Comparison of ENCODE assay signal across 14 mouse cellular contexts in genomic region chr19:44332326-44332725, GRCm38 (mm10). TPM values are rescaled to one million over a fixed set of nuclear protein-coding genes. Genes with fewer than 3 reads are reported as not detected.
DNase-seq lines count a peak whose midpoint lies in the region.
"Had no signal": no experiment of that assay in that cellular context is flagged by ENCODE, and none has a peak within 500 bp of the region (broad histone marks: within the 10 kb centered on the region; RNA-seq: fewer than 3 reads in every experiment).

No protein-coding gene starts in this region.

- peak; percentile 61 for DNase-seq in heart, embryonic 10.5 days (ENCODE audit: low spot score)
- no peak for DNase-seq in heart, postnatal 25 days (ENCODE audit: low spot score)
- peak; percentile 70 to 86 for DNase-seq in left cerebral cortex, adult 18-20 months (ENCODE audit: low spot score in 2 of 2)
- no peak for DNase-seq in left cerebral cortex, adult 11 months (ENCODE audit: low spot score)
- peak; percentile 76 to 81 for DNase-seq in frontal cortex, adult 2 months (ENCODE audit: extremely low spot score in 1 of 2, low spot score in 1 of 2)
- DNase-seq in right cerebral cortex, adult 2 months (ENCODE audit: low spot score in 2 of 2): peak; percentile 79 to 83
- no peak for DNase-seq in cerebellum, adult 18-20 months
- DNase-seq in urinary bladder, adult 2 months (ENCODE audit: low spot score): no peak
- DNase-seq: embryo, embryonic 11 days; gastrocnemius, postnatal 10 days; liver; lung, embryonic 14.5 days had no signal

- H3K36me3 ChIP-seq in heart, embryonic 10.5 days: no peaks in the 10 kb centered on the region
- H3K36me3 ChIP-seq: G1E had no signal

- H3K4me1 ChIP-seq in heart, embryonic 10.5 days: peaks cover 19% of the 10 kb centered on the region

- intact Hi-C loops in heart, postnatal 25 days (cut with DNase I): no loop called here

- no peaks in the 10 kb centered on the region for H3K27me3 ChIP-seq in heart, embryonic 10.5 days (ENCODE audit: insufficient read depth, poor library complexity, severe bottlenecking)

- no peak overlapping the region for H3K27ac ChIP-seq in heart, embryonic 10.5 days

- 71% methylated on average over 8 of the region's 8 CpGs for WGBS in heart, embryonic 10.5 days

- no peak overlapping the region for H3K4me3 ChIP-seq in heart, embryonic 10.5 days
- H3K4me3 ChIP-seq: erythroblast, embryonic 14.5 days had no signal

- H3K9me3 ChIP-seq in heart, embryonic 10.5 days: no peaks in the 10 kb centered on the region
- H3K9me3 ChIP-seq: G1E had no signal

RNA-seq across cellular contexts. Expression of gene Scd4, which starts 0.6 kb away (rescaled TPM):
- 0.06 and 0.16 TPM in 2 replicates for polyA plus RNA-seq in heart, embryonic 10.5 days (2016; fragmentation: Nextera tagmentation; extraction: Ambion mirVana)
- total RNA-seq in heart, postnatal 25 days (2021): 1 to 10 TPM; 6.5 to 9.2 TPM
- total RNA-seq in left cerebral cortex, adult 18-20 months (2021): 1 to 10 TPM; 2.2 to 2.7 TPM
- polyA plus RNA-seq in frontal cortex, adult 2 months (2012; rRNA removed): 0.27 and 0.30 TPM in 2 replicates
- 0.87 and 1.0 TPM in 2 replicates for polyA plus RNA-seq in urinary bladder, adult 2 months (2012; rRNA removed)
- polyA plus RNA-seq: erythroblast, embryonic 14.5 days; lung, embryonic 14.5 days had no signal

RNA-seq across cellular contexts. Expression of gene Scd2, which starts 38.9 kb away (rescaled TPM):
- 195 and 207 TPM in 2 replicates for polyA plus RNA-seq in heart, embryonic 10.5 days (2016; fragmentation: Nextera tagmentation; extraction: Ambion mirVana)
- total RNA-seq in heart, postnatal 25 days (2021): 10 to 100 TPM; 12.5 to 13.1 TPM
- 100 to 1,000 TPM; 581 to 588 TPM for total RNA-seq in left cerebral cortex, adult 18-20 months (2021)
- polyA plus RNA-seq in frontal cortex, adult 2 months (2012; rRNA removed): 626 and 656 TPM in 2 replicates
- polyA plus RNA-seq in urinary bladder, adult 2 months (2012; rRNA removed): 121 and 151 TPM in 2 replicates

Comparison
In these comparisons a context has a peak if more than half of its experiments do, and no peak if none do; other contexts are left out.
1. DNase-seq: peak in heart, embryonic 10.5 days (single experiment), left cerebral cortex, adult 18-20 months (2 of 2), frontal cortex, adult 2 months (2 of 2) and right cerebral cortex, adult 2 months (2 of 2); none in heart, postnatal 25 days (single experiment), left cerebral cortex, adult 11 months (single experiment), cerebellum, adult 18-20 months (0 of 2) and urinary bladder, adult 2 months (single experiment).